Mouse (Mus musculus) brain, embryonic 14.5 days (tissue): ENCODE results near the gene Actl7a.

Experiments used
- CTCF ChIP-seq: fragments of 200-500 bp; IDR thresholded peaks from 2 replicates; pipeline ENCODE4 v1.5.1; 2012; ENCODE audit warnings: inconsistent platforms, mild to moderate bottlenecking, moderate library complexity, borderline replicate concordance; ENCODE audit not compliant: insufficient read depth, insufficient read length; ENCODE audit errors: extremely low read depth
- POLR2A ChIP-seq: fragments of 200-500 bp; IDR thresholded peaks from 2 replicates; pipeline ENCODE4 v1.6.1; 2012; ENCODE audit warnings: mild to moderate bottlenecking, inconsistent platforms, borderline replicate concordance; ENCODE audit not compliant: poor library complexity, insufficient read depth, insufficient read length, severe bottlenecking; ENCODE audit errors: extremely low read depth

DNA sequence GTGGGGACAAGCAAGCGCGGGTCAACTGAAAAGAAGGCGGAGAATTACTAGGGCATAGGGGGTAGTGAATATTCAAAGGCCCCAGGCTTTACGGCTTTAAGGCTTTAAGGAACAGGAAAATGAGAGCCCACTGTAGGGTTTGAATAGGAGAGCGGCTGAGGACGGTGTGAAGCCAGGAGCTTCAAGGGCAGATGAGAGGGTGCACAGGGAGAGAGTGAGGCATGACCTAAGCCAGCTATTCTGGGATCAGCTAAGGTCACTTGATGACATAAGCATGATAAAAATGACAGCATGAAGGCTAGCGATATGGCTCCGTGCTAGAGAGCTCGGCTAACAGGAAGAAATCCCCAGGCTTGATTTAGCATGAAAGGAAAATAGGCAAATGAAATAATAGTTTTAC lies 23.8 kb upstream of the Actl7a start:
- TF ChIP-seq CTCF (no peak), POLR2A (no peak)
